Mouse (Mus musculus) embryonic facial prominence, embryonic 11.5 days (tissue): ENCODE measurements around the gene Cuedc1. TPM values are rescaled to one million over a fixed set of nuclear protein-coding genes. Genes with fewer than 3 reads are reported as not detected.

Source experiments
- ATAC-seq: fragments of 200-750 bp; cut with Nextera tagmentation; replicated peaks from 2 replicates; pipeline ENCODE4 v1.8.0; 2017; ENCODE audit warnings: low read depth; ENCODE audit not compliant: insufficient number of reproducible peaks, low FRiP score, low TSS enrichment
- DNase-seq: peaks from one replicate; pipeline ENCODE4 v3.0.0-alpha.2; 2015; ENCODE audit warnings: low spot score
- H3K27ac ChIP-seq: fragments of 300-500 bp; sonication (generic); replicated peaks from 2 replicates; pipeline ENCODE4 v1.5.1; 2014; ENCODE audit warnings: mild to moderate bottlenecking, low read depth, low read length, control low read depth
- H3K27me3 ChIP-seq: fragments of 300-500 bp; sonication (generic); 2 replicates; pipeline ENCODE4 v1.6.1; 2014; ENCODE audit warnings: mild to moderate bottlenecking, low read length, moderate library complexity, mixed read lengths; ENCODE audit not compliant: control insufficient read depth, insufficient read depth
- H3K36me3 ChIP-seq: fragments of 300-500 bp; sonication (generic); replicated peaks from 2 replicates; pipeline ENCODE4 v1.6.1; 2014; ENCODE audit warnings: low read depth, mild to moderate bottlenecking, low read length, moderate library complexity, mixed read lengths; ENCODE audit not compliant: control insufficient read depth, insufficient read depth
- H3K4me1 ChIP-seq: fragments of 300-500 bp; sonication (generic); 2 replicates; pipeline ENCODE4 v1.6.1; 2014; ENCODE audit warnings: low read length, mixed read lengths; ENCODE audit not compliant: control insufficient read depth, insufficient read depth
- H3K4me2 ChIP-seq: fragments of 300-500 bp; sonication (generic); 2 replicates; pipeline ENCODE4 v1.6.1; 2014; ENCODE audit warnings: low read depth, mild to moderate bottlenecking, control low read depth, low read length, moderate library complexity
- H3K4me3 ChIP-seq: fragments of 300-500 bp; sonication (generic); 2 replicates; pipeline ENCODE4 v1.5.1; 2014; ENCODE audit warnings: low read depth, low read length, control low read depth
- H3K9ac ChIP-seq: fragments of 300-500 bp; sonication (generic); replicated peaks from 2 replicates; pipeline ENCODE4 v1.6.1; 2014; ENCODE audit warnings: mild to moderate bottlenecking, control low read depth, low read length
- H3K9me3 ChIP-seq: fragments of 300-500 bp; sonication (generic); replicated peaks from 2 replicates; pipeline ENCODE4 v1.6.1; 2016; ENCODE audit warnings: mild to moderate bottlenecking, low read length, inconsistent platforms, mixed read lengths; ENCODE audit not compliant: control insufficient read depth
- WGBS: fragments of 180-500 bp; shearing (Covaris S2); extraction: QIAGEN DNeasy Blood & Tissue Kit; methylation state at CpG from one replicate; pipeline ENCODE4 v1.1.7; 2014; 5-methylcytosine and 5-hydroxymethylcytosine counted together
- polyA plus RNA-seq: library from polyadenylated mRNA; unstranded; fragments of >200 nt; fragmentation: Nextera tagmentation; extraction: Ambion mirVana; gene quantifications from 2 replicates; pipeline ENCODE4 v1.2.1, GENCODE M21; 2014

The Cuedc1 gene
- polyA plus RNA-seq, 1 experiment from 2014 or later, result 11.2 TPM

DNA sequence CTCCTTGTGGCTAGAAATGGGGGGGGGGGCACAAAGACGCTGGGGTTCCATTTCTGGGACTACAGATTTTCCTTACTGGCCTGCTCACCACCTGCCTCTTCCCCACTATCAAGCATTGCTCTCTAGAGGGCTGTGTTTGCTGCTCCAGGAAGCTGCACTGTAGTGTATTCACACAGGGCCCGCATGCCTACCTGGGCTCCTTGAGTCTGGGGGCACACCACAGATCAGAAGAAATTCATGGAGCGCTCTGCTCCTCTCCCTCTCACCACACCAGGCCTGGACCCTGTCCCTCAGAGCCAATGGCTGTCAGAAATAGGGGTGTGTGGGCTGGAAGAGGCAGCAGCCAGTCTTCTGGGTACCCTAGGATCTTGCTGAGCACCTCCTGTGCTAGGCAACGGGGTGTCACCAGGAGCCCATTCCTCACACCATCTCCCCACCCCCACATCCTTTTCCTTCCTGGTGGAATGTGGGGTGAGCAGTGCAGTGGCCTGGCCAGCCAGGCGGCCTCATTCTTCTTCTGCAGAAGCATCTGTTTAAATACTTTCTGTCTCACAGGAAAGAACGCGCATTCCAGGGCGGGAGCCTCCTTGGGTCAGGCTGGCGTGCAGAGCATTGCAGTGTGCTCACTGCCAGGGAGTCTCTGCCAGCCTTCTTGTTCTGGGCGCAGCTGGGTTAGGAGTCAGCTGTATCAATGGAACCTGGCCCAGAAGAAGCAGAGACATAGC is 74.9 kb downstream of the Cuedc1 start:
- Histone ChIP-seq H3K4me3 (no peak overlapping the region), H3K27me3 (no peaks in the 10 kb centered on the region; the same call in 1 of the 2 replicates), H3K27ac (peak overlapping the region; percentile 75), H3K9ac (peak overlapping the region; percentile 2; the same call in 1 of the 2 replicates), H3K9me3 (no peaks in the 10 kb centered on the region), H3K4me2 (peak overlapping the region; percentile 10; the same call in 1 of the 2 replicates), H3K4me1 (peaks cover 14% of the 10 kb centered on the region), H3K36me3 (no peaks in the 10 kb centered on the region)
- ATAC-seq (peak; percentile 66; the same call in 1 of the 2 replicates), DNase-seq (peak; percentile 75)
- 26% methylated on average over 10 of the region's 10 CpGs for WGBS

DNA sequence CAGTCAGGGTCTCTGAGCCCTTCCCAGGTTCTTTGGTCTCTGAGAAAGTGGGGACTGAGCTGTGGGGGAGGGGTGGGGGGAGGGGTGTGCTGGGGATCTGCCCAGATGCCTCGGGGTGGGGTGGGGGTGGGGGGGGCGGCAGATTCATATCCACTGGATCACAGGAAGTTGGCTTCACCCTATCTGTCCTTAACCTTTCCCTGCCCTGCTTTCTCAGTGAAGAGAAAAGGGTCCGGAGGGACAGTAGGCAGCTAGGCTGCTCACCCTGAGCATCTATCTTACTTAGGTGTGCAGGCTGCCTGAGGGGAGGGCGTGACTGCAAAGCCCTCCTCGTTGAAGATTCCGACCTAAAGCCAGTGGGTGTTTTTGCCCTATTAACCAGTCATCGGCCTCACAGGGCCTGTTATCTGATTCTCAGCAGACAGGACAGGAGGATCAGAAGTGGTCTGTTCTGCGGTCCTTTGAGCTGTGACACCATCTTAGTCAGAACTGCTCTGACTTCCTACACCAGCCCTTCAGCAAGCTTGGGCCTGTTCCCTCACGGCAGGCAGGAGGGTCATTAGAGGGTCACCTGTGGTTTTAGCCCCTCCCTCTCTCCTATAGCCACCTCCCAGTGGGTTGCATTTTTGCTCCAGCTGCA is 75.6 kb downstream of the Cuedc1 start:
- DNase-seq (no peak), ATAC-seq (peak; percentile 50; the same call in 1 of the 2 replicates)
- Histone ChIP-seq H3K27ac (peak overlapping the region; percentile 75), H3K4me3 (no peak overlapping the region), H3K9me3 (no peaks in the 10 kb centered on the region), H3K4me2 (no peak overlapping the region), H3K27me3 (no peaks in the 10 kb centered on the region; the same call in 1 of the 2 replicates), H3K36me3 (no peaks in the 10 kb centered on the region), H3K4me1 (peaks cover 14% of the 10 kb centered on the region), H3K9ac (no peak overlapping the region)
- WGBS, result 18% methylated on average over 8 of the region's 9 CpGs

DNA sequence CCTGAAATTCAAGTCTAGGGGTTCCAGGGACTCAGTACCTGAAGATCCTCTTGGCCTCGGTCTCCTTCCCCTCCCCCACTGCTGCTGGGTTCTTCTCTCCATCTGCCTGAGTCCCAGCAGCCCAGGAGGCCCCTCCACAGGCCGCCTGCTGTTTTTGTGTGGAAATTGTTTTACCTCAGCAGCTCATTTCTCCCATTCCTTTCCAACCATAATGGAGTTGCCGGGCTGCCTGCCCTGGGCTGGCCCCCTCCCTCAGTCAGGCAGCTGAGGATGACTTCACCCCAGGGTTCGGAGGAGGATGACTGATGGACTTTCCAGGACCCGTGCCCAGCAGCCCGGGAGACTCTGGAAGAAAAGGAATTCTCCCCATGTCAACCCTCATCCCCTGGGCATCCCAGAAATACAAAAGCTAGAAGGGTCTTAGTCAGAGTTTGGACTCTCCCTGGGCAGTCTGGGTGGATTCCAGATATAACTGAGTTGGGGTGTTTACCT is 82.7 kb downstream of the Cuedc1 start:
- ATAC-seq, result peak; percentile 41; the same call in 1 of the 2 replicates
- Histone ChIP-seq H3K9me3 (no peaks in the 10 kb centered on the region), H3K4me1 (peaks cover 18% of the 10 kb centered on the region), H3K36me3 (peaks cover 2% of the 10 kb centered on the region), H3K27ac (peak overlapping the region; percentile 81), H3K4me2 (no peak overlapping the region), H3K27me3 (no peaks in the 10 kb centered on the region), H3K4me3 (no peak overlapping the region), H3K9ac (peak overlapping the region; percentile 28)
- peak; percentile 64 for DNase-seq
- WGBS, result 18% methylated on average over 6 of the region's 6 CpGs

DNA sequence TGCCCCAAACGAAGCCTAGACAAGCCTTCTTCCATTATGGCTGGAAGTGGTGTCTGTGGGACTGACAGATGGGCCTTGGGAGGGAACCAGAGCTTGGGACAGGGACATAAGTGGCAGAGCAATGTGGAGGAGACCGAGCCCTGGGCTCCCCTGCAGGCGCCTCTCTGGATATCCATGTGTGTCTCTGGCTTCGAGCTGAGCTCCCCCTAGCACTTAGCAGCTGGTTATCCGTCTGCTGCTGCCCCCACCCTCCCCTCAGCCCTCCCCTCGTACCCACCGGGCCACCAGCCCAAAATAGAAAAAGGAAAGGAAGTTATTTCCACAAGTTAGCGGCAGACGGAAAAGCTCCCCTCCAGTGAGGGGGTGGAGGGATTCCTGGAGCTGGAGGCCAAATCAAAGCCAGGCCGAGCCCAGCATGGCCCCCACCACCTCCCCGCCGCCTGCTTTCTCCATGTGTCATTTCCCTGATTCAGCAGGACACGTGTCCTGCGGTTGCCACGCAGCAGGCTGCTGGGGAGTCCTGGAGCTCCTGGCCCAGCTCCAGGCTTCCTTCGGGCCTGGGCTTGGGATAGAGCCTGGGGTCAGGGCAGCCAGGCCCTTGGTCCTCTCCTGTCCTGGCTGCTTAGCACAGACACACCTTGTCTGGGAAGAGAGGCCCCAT is 83.2 kb downstream of the Cuedc1 start:
- WGBS, result 9% methylated on average over 16 of the region's 16 CpGs
- Histone ChIP-seq H3K4me2 (no peak overlapping the region), H3K9ac (peak overlapping the region; percentile 18; the same call in 1 of the 2 replicates), H3K27ac (peak overlapping the region; percentile 81), H3K27me3 (no peaks in the 10 kb centered on the region), H3K36me3 (peaks cover 2% of the 10 kb centered on the region), H3K4me1 (peaks cover 18% of the 10 kb centered on the region), H3K4me3 (no peak overlapping the region), H3K9me3 (no peaks in the 10 kb centered on the region)
- ATAC-seq (peak; percentile 82), DNase-seq (peak; percentile 84)

DNA sequence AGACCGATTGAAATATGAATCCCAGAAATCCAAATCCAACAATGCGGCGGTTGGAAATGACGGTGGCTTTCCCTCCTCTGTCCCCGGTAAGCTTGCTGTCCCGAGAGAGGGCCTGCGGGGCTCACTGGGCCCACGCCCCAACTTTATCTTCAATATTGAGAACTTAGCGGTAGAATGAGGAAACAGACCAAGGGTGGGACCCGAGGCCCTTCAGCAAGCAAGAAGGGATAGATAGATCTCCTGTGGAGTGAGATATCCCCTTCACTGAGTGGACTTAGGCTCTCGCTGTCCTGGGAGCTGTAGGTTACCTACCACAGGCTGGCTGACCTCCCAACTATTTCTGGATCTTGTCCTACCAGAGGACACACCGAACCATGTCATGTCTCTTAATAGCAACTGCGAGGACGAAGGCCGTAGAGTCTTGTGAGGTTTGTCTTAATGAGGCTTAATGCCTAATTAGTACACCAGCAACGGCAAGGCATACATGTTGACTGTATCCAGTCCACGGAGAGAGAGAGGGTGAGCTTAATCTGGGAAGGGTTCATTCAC is 86.8 kb downstream of the Cuedc1 start:
- H3K36me3 ChIP-seq, result peaks cover 2% of the 10 kb centered on the region
- H3K4me1 ChIP-seq, result peaks cover 24% of the 10 kb centered on the region
- no peak overlapping the region for H3K4me3 ChIP-seq
- WGBS, result 84% methylated on average over 17 of the region's 17 CpGs
- DNase-seq (no peak), ATAC-seq (no peak)
- no peak overlapping the region for H3K4me2 ChIP-seq
- no peak overlapping the region for H3K9ac ChIP-seq
- no peaks in the 10 kb centered on the region for H3K9me3 ChIP-seq
- H3K27me3 ChIP-seq, result no peaks in the 10 kb centered on the region
- H3K27ac ChIP-seq, result no peak overlapping the region

DNA sequence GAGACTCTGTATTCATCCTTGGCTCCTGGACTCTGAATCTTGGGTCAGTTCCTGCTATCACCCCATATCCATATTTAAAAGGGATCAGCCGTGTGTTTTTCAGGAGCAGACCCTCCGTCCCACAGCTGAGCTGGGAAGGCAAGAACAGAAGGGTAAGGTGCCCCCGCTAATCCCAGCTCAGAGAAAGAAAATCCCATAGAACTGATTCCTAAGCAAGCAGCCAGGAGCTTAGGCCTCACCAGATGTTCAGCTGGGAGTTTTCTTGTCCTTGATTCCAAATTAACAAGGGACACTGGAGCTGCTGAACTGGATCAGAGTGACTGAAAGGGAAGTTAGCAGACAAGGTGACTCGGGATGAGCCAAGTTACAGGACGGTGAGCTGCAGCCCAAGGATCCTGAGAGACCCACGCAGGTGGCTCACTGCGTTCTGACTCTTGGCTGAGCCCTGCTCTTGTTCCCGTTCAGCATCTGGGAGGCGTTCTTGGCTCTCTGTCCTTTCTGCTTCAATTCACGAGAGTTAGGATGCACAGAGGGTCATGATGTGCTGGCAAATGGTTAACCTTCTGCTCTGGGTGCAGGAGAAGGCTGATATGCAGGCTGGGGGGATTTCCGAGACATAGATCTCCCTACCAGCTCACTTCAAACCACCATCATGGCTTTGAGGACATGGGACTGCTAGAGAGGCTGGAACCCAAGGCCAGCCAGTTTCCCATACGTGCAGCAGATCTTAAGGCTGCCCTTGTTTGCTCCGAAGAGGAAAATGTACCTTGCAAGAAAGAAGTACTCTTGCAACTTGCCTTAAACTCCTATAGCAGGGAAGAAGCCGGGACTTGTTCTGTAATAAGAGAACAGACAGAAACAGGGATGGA is 88.5 kb downstream of the Cuedc1 start:
- 75% methylated on average over 14 of the region's 14 CpGs for WGBS
- Histone ChIP-seq H3K9ac (no peak overlapping the region), H3K4me2 (no peak overlapping the region), H3K36me3 (peaks cover 2% of the 10 kb centered on the region), H3K27me3 (no peaks in the 10 kb centered on the region), H3K9me3 (no peaks in the 10 kb centered on the region), H3K27ac (0 out of 2 replicates have a peak overlapping the region, but pooled peaks have one; percentile 1), H3K4me1 (peaks cover 10% of the 10 kb centered on the region), H3K4me3 (no peak overlapping the region)
- DNase-seq (no peak), ATAC-seq (no peak)

DNA sequence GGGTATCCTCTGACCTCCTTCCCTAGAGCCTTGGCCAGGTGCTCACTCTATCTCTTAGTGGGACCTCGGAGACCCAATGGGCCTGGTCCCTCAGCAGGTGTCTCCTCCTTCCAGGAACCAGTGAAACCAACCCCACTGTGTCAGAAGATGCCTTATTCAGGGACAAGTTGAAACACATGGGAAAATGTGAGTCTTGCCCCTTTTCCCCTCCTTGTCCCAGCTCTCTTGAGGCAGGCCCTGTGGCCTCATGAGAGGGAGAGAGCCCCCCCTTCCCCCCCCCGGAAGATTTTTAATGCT is 89.0 kb downstream of the Cuedc1 start:
- WGBS, result 43% methylated on average over 2 of the region's 2 CpGs
- no peaks in the 10 kb centered on the region for H3K9me3 ChIP-seq
- no peak overlapping the region for H3K4me3 ChIP-seq
- H3K27me3 ChIP-seq, result no peaks in the 10 kb centered on the region
- H3K4me1 ChIP-seq, result peaks cover 7% of the 10 kb centered on the region
- H3K27ac ChIP-seq, result 0 out of 2 replicates have a peak overlapping the region, but pooled peaks have one; percentile 1
- DNase-seq (no peak), ATAC-seq (no peak)
- no peak overlapping the region for H3K4me2 ChIP-seq
- H3K9ac ChIP-seq, result peak overlapping the region; percentile 50
- peaks cover 2% of the 10 kb centered on the region for H3K36me3 ChIP-seq
